Mouse (Mus musculus) CH12.LX (cell line): ENCODE data around the gene Pigh.

Source experiments
- CTCF ChIP-seq, 2 experiments: IDR thresholded peaks in 1 of 2; conservative IDR thresholded peaks in 1 of 2; 2 replicates each; pipeline ENCODE4 v1.5.1; 2011 to 2012; ENCODE audit warnings: low read depth in 2 of 2, low read length in 2 of 2, improper control_type of control experiment in 1 of 2, inconsistent platforms in 1 of 2, mild to moderate bottlenecking in 1 of 2, moderate library complexity in 1 of 2
- ELF1 ChIP-seq: IDR thresholded peaks from 2 replicates; pipeline ENCODE4 v1.6.1; 2014; ENCODE audit warnings: low read depth, mild to moderate bottlenecking, inconsistent platforms, low read length, improper control_type of control experiment
- EP300 ChIP-seq: IDR thresholded peaks from 2 replicates; pipeline ENCODE4 v1.6.1; 2011; ENCODE audit warnings: low read length, improper control_type of control experiment
- JUND ChIP-seq: conservative IDR thresholded peaks from 2 replicates; pipeline ENCODE4 v1.6.1; 2011; ENCODE audit warnings: low read depth, low read length, improper control_type of control experiment
- MAFK ChIP-seq: IDR thresholded peaks from 2 replicates; pipeline ENCODE4 v1.6.1; 2011; ENCODE audit warnings: low read length, improper control_type of control experiment; ENCODE audit not compliant: insufficient replicate concordance
- MAX ChIP-seq: IDR thresholded peaks from 2 replicates; pipeline ENCODE4 v1.6.1; 2011; ENCODE audit warnings: low read length, improper control_type of control experiment
- MEF2A ChIP-seq: IDR thresholded peaks from 2 replicates; pipeline ENCODE4 v1.6.1; 2014; ENCODE audit warnings: low read depth, mild to moderate bottlenecking, inconsistent platforms, low read length, improper control_type of control experiment, borderline replicate concordance
- MYC ChIP-seq: IDR thresholded peaks from 2 replicates; pipeline ENCODE4 v1.6.1; 2011; ENCODE audit warnings: low read depth, mild to moderate bottlenecking, improper control_type of control experiment, low read length
- NELFE ChIP-seq: IDR thresholded peaks from 2 replicates; pipeline ENCODE4 v1.6.1; 2011; ENCODE audit warnings: low read depth, low read length, improper control_type of control experiment
- POLR2A ChIP-seq: IDR thresholded peaks from 2 replicates; pipeline ENCODE4 v1.6.1; 2011; ENCODE audit warnings: low read depth, mild to moderate bottlenecking, improper control_type of control experiment, low read length
- TBP ChIP-seq: conservative IDR thresholded peaks from 2 replicates; pipeline ENCODE4 v1.6.1; 2011; ENCODE audit warnings: low read depth, low read length, improper control_type of control experiment
- USF2 ChIP-seq: conservative IDR thresholded peaks from 2 replicates; pipeline ENCODE4 v1.6.1; 2011; ENCODE audit warnings: low read depth, low read length, improper control_type of control experiment
- ZNF384 ChIP-seq: IDR thresholded peaks from 2 replicates; pipeline ENCODE4 v1.6.1; 2012; ENCODE audit warnings: low read depth, low read length, improper control_type of control experiment, inconsistent platforms

- TF ChIP-seq MEF2A (no peak), ELF1 (no peak), CTCF (conservative IDR thresholded peaks at IDR 0.05 in 1 of 2, IDR thresholded peaks at IDR 0.05 in 1 of 2; ENCODE audit: low read depth in 2 of 2, low read length in 2 of 2) (no peak), EP300 (no peak), MAX (no peak), POLR2A (no peak), USF2 (no peak), MAFK (no peak), JUND (no peak), ZNF384 (no peak), NELFE (no peak), TBP (no peak), MYC (no peak)
Observed at GRCm38 (mm10) chr12:79105312-79105711, 15.9 kb upstream of the Pigh start.
